22 mouse cellular contexts compared by ENCODE assay signal in genomic region chr5:77385221-77385620, GRCm38 (mm10). TPM values are rescaled to one million over a fixed set of nuclear protein-coding genes. Genes with fewer than 3 reads are reported as not detected.
DNase-seq lines count a peak whose midpoint lies in the region; ATAC-seq and TF ChIP-seq lines count a peak whose summit lies in the region.
"Had no signal": no experiment of that assay in that cellular context is flagged by ENCODE, and none has a peak within 500 bp of the region (broad histone marks: within the 10 kb centered on the region; RNA-seq: fewer than 3 reads in every experiment).

No protein-coding gene starts in this region.

- H3K27ac ChIP-seq in kidney, embryonic 15.5 days: peak overlapping the region; percentile 93
- H3K27ac ChIP-seq in lung, embryonic 15.5 days: peak overlapping the region; percentile 46; the same call in 1 of the 2 replicates
- no peak overlapping the region for H3K27ac ChIP-seq in intestine, postnatal 0 days (ENCODE audit: low read depth, low read length)
- H3K27ac ChIP-seq in hindbrain, embryonic 11.5 days (ENCODE audit: low read depth, low read length): no peak overlapping the region
- H3K27ac ChIP-seq: heart, embryonic 13.5 days; hindbrain, embryonic 13.5 days; liver, embryonic 14.5 days; midbrain, embryonic 10.5 days; neural tube, embryonic 13.5 days had no signal

- H3K4me2 ChIP-seq in kidney, embryonic 15.5 days: peak overlapping the region; percentile 23; the same call in 1 of the 2 replicates
- no peak overlapping the region for H3K4me2 ChIP-seq in lung, embryonic 15.5 days
- H3K4me2 ChIP-seq in intestine, postnatal 0 days (replicated peaks; ENCODE audit: low read depth): peak overlapping the region; percentile 48; the same call in 1 of the 2 replicates
- H3K4me2 ChIP-seq in hindbrain, embryonic 11.5 days (replicated peaks; ENCODE audit: low read depth, low read length): no peak overlapping the region
- H3K4me2 ChIP-seq: heart, embryonic 13.5 days; hindbrain, embryonic 13.5 days; neural tube, embryonic 13.5 days had no signal

- H3K4me1 ChIP-seq in kidney, embryonic 15.5 days: peaks cover 80% of the 10 kb centered on the region
- H3K4me1 ChIP-seq in lung, embryonic 15.5 days: peaks cover 23% of the 10 kb centered on the region
- H3K4me1 ChIP-seq in intestine, postnatal 0 days (replicated peaks; ENCODE audit: control insufficient read depth, insufficient read depth, low read length): 0 out of 2 replicates have a peak, but pooled peaks cover 6% of the 10 kb centered on the region
- H3K4me1 ChIP-seq in hindbrain, embryonic 11.5 days (replicated peaks; ENCODE audit: control insufficient read depth, insufficient read depth, low read length): no peaks in the 10 kb centered on the region
- H3K4me1 ChIP-seq: hindbrain, embryonic 13.5 days; neural tube, embryonic 13.5 days had no signal

- H3K36me3 ChIP-seq in kidney, embryonic 15.5 days: no peaks in the 10 kb centered on the region
- no peaks in the 10 kb centered on the region for H3K36me3 ChIP-seq in lung, embryonic 15.5 days
- H3K36me3 ChIP-seq in intestine, postnatal 0 days (ENCODE audit: control insufficient read depth, insufficient read depth): no peaks in the 10 kb centered on the region
- no peaks in the 10 kb centered on the region for H3K36me3 ChIP-seq in hindbrain, embryonic 11.5 days (ENCODE audit: control insufficient read depth, insufficient read depth, low read length)
- H3K36me3 ChIP-seq: heart, embryonic 13.5 days; hindbrain, embryonic 13.5 days; midbrain, embryonic 10.5 days; neural tube, embryonic 13.5 days had no signal

- H3K9me3 ChIP-seq in kidney, embryonic 15.5 days (replicated peaks): no peaks in the 10 kb centered on the region
- no peaks in the 10 kb centered on the region for H3K9me3 ChIP-seq in lung, embryonic 15.5 days
- H3K9me3 ChIP-seq in intestine, postnatal 0 days (ENCODE audit: control insufficient read depth): no peaks in the 10 kb centered on the region
- no peaks in the 10 kb centered on the region for H3K9me3 ChIP-seq in hindbrain, embryonic 11.5 days (ENCODE audit: control insufficient read depth, low read length)
- H3K9me3 ChIP-seq: heart, embryonic 13.5 days; hindbrain, embryonic 13.5 days; midbrain, embryonic 10.5 days; neural tube, embryonic 13.5 days had no signal

- ATAC-seq in kidney, embryonic 15.5 days (replicated peaks; ENCODE audit: low FRiP score): no peak
- ATAC-seq in lung, embryonic 15.5 days (ENCODE audit: borderline replicate concordance, extremely low read depth, low FRiP score, low TSS enrichment): no peak
- no peak for ATAC-seq in intestine, postnatal 0 days
- ATAC-seq in hindbrain, embryonic 11.5 days (ENCODE audit: low FRiP score): no peak
- ATAC-seq: forebrain, embryonic 14.5 days; midbrain, embryonic 16.5 days had no signal

- WGBS in kidney, embryonic 15.5 days: 70% methylated on average over 5 of the region's 5 CpGs
- WGBS in lung, embryonic 15.5 days: 71% methylated on average over 5 of the region's 5 CpGs
- 50% methylated on average over 5 of the region's 5 CpGs for WGBS in intestine, postnatal 0 days
- 90% methylated on average over 5 of the region's 5 CpGs for WGBS in hindbrain, embryonic 11.5 days

- no peak overlapping the region for H3K9ac ChIP-seq in kidney, embryonic 15.5 days
- no peak overlapping the region for H3K9ac ChIP-seq in lung, embryonic 15.5 days
- H3K9ac ChIP-seq in intestine, postnatal 0 days (ENCODE audit: low read depth, low read length): no peak overlapping the region
- no peak overlapping the region for H3K9ac ChIP-seq in hindbrain, embryonic 11.5 days (ENCODE audit: low read depth, low read length)
- H3K9ac ChIP-seq: heart, embryonic 13.5 days; hindbrain, embryonic 13.5 days; liver, embryonic 14.5 days; neural tube, embryonic 13.5 days had no signal

- H3K27me3 ChIP-seq in kidney, embryonic 15.5 days: no peaks in the 10 kb centered on the region
- H3K27me3 ChIP-seq in lung, embryonic 15.5 days: no peaks in the 10 kb centered on the region
- no peaks in the 10 kb centered on the region for H3K27me3 ChIP-seq in intestine, postnatal 0 days (replicated peaks; ENCODE audit: control insufficient read depth, insufficient read depth, low read length)
- no peaks in the 10 kb centered on the region for H3K27me3 ChIP-seq in hindbrain, embryonic 11.5 days (ENCODE audit: control insufficient read depth, insufficient read depth, low read length)
- H3K27me3 ChIP-seq: heart, embryonic 13.5 days; hindbrain, embryonic 13.5 days; neural tube, embryonic 13.5 days had no signal

- H3K4me3 ChIP-seq in kidney, embryonic 15.5 days (replicated peaks): no peak overlapping the region
- no peak overlapping the region for H3K4me3 ChIP-seq in lung, embryonic 15.5 days
- H3K4me3 ChIP-seq in intestine, postnatal 0 days (ENCODE audit: low read depth, low read length): no peak overlapping the region
- H3K4me3 ChIP-seq in hindbrain, embryonic 11.5 days (ENCODE audit: low read depth, low read length): no peak overlapping the region
- H3K4me3 ChIP-seq: heart, embryonic 13.5 days; hindbrain, embryonic 13.5 days; midbrain, embryonic 10.5 days; myocyte; neural tube, embryonic 13.5 days had no signal

- DNase-seq in heart, adult 11 months: peak; percentile 72
- DNase-seq in heart, adult 9 months (ENCODE audit: low spot score in 2 of 2): no peak
- DNase-seq in kidney, adult 18-20 months: no peak
- no peak for DNase-seq in lung, postnatal 4 days
- no peak for DNase-seq in hindbrain, embryonic 11.5 days (ENCODE audit: low spot score)
- DNase-seq: adrenal gland, postnatal 14 days; cerebellum, adult 8-10 months; heart, postnatal 14 days; retina, postnatal 1 day; thymus, adult 18-20 months; thymus, postnatal 4 days had no signal

- TF ChIP-seq CTCF in intestine, postnatal 0 days (IDR thresholded peaks at IDR 0.05; ENCODE audit: low read depth): no peak

RNA-seq across cellular contexts. Expression of gene Igfbp7, which starts 22.6 kb away (rescaled TPM):
- 343 and 354 TPM in 2 replicates for polyA plus RNA-seq in kidney, embryonic 15.5 days (2015; fragmentation: Nextera tagmentation; extraction: Ambion mirVana)
- polyA plus RNA-seq in lung, embryonic 15.5 days (2015; fragmentation: Nextera tagmentation; extraction: Ambion mirVana): 77.7 and 88.4 TPM in 2 replicates
- 255 and 258 TPM in 2 replicates for polyA plus RNA-seq in intestine, postnatal 0 days (2015; fragmentation: Nextera tagmentation; extraction: Ambion mirVana)
- polyA plus RNA-seq in hindbrain, embryonic 11.5 days (2014; fragmentation: Nextera tagmentation; extraction: Ambion mirVana): 26.7 and 27.1 TPM in 2 replicates

Comparison
In these comparisons a context has a peak if more than half of its experiments do, and no peak if none do; other contexts are left out.
1. H3K27ac ChIP-seq: peak in kidney, embryonic 15.5 days (single experiment) and lung, embryonic 15.5 days (single experiment); none in intestine, postnatal 0 days (single experiment) and hindbrain, embryonic 11.5 days (single experiment).
2. H3K4me2 ChIP-seq: peak in kidney, embryonic 15.5 days (single experiment) and intestine, postnatal 0 days (single experiment); none in lung, embryonic 15.5 days (single experiment) and hindbrain, embryonic 11.5 days (single experiment).